Mouse (Mus musculus) midbrain, embryonic 14.5 days (tissue): ENCODE results near the gene Iars. TPM values are rescaled to one million over a fixed set of nuclear protein-coding genes. Genes with fewer than 3 reads are reported as not detected.

ENCODE experiments used
- ATAC-seq: fragments of 200-750 bp; cut with Nextera tagmentation; 2 replicates; pipeline ENCODE4 v1.8.0; 2017; ENCODE audit warnings: moderate number of reproducible peaks, moderate library complexity; ENCODE audit not compliant: low FRiP score, low TSS enrichment
- DNase-seq: peaks from one replicate; pipeline ENCODE4 v3.0.0-alpha.2; 2015
- H3K27ac ChIP-seq: fragments of 300-500 bp; sonication (generic); replicated peaks from 2 replicates; pipeline ENCODE4 v1.5.1; 2014; ENCODE audit warnings: mild to moderate bottlenecking, low read depth, low read length, moderate library complexity
- H3K27me3 ChIP-seq: fragments of 300-500 bp; sonication (generic); 2 replicates; pipeline ENCODE4 v1.6.1; 2014; ENCODE audit warnings: low read length, control low read depth, mixed read lengths; ENCODE audit not compliant: control insufficient read depth, insufficient read depth
- H3K36me3 ChIP-seq: fragments of 300-500 bp; sonication (generic); 2 replicates; pipeline ENCODE4 v1.6.1; 2014; ENCODE audit warnings: low read length, control low read depth; ENCODE audit not compliant: control insufficient read depth, insufficient read depth
- H3K4me1 ChIP-seq: fragments of 300-500 bp; sonication (generic); 2 replicates; pipeline ENCODE4 v1.6.1; 2014; ENCODE audit warnings: mild to moderate bottlenecking, antibody characterized with exemption, low read length, control low read depth; ENCODE audit not compliant: control insufficient read depth, insufficient read depth
- H3K4me2 ChIP-seq: fragments of 300-500 bp; sonication (generic); 2 replicates; pipeline ENCODE4 v1.6.1; 2014; ENCODE audit warnings: mild to moderate bottlenecking, low read length, moderate library complexity
- H3K4me3 ChIP-seq: fragments of 300-500 bp; sonication (generic); replicated peaks from 2 replicates; pipeline ENCODE4 v1.5.1; 2014; ENCODE audit warnings: low read depth, low read length
- H3K9ac ChIP-seq: fragments of 300-500 bp; sonication (generic); replicated peaks from 2 replicates; pipeline ENCODE4 v1.6.1; 2014; ENCODE audit warnings: mild to moderate bottlenecking, low read length, moderate library complexity
- H3K9me3 ChIP-seq: fragments of 300-500 bp; sonication (generic); 2 replicates; pipeline ENCODE4 v1.6.1; 2016; ENCODE audit warnings: low read length, control low read depth, mixed read lengths; ENCODE audit not compliant: control insufficient read depth
- WGBS: fragments of 180-500 bp; shearing (Covaris S2); extraction: QIAGEN DNeasy Blood & Tissue Kit; methylation state at CpG from one replicate; pipeline ENCODE4 v1.1.7; 2014; 5-methylcytosine and 5-hydroxymethylcytosine counted together
- polyA plus RNA-seq: library from polyadenylated mRNA; unstranded; fragments of >200 nt; fragmentation: Nextera tagmentation; extraction: Ambion mirVana; gene quantifications from 2 replicates; pipeline ENCODE4 v1.2.1, GENCODE M21; 2014

Gene Iars
- 35.9 and 53.4 TPM in 2 replicates for polyA plus RNA-seq

DNA sequence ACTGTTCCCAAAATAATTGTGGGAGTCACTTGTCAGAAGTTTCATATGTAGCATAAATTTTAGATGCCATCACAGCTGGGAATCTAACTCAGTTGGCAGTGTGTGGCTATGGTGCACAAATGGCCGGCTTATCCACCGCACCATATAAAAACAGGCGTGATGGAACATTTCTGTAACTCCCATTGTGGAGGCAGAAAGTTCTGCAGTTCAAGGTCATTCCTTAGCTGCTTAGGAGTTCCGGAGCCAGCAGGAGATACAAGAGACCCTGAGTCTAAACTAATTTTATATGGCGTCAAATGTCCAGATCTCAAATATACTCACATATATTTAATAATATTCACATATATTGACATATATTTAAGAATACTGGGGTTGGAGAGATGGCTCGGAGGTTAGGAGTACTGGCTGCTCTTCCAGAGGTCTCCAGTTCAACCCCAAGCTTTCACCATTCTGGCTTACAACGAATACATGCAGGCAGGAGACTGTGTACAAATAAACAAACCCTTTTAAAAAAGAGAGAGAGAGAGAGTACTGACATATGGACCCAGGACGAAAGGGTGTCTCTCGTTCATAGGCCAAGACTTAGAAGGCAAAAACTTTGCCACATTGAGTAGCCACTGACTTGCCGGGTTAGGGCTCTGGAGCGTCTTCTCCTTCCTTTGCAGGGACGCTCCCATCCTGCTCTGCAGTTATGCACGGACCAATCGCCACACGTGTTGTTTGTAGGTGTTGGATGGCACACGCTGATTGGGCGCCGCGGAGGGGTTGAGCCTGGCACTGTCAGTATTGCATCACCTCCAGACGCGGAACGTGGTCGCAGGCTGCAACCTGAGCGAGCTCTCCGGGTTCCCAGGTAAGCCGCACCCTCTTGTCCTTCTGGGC, at the start of gene Iars:
Gene Iars (plus strand): TSS at position 750 of the 882 bp plus-strand sequence.
- H3K4me1 ChIP-seq: peaks cover 14% of the 10 kb centered on the region
- peak within 1 kb of the TSS; percentile 94 for H3K4me2 ChIP-seq
- H3K9ac ChIP-seq: peak within 1 kb of the TSS; percentile 84
- peaks cover 24% of the 10 kb centered on the region for H3K36me3 ChIP-seq
- DNase-seq: peak; percentile 99
- peak within 1 kb of the TSS; percentile 66 for H3K27ac ChIP-seq
- 7% methylated on average over 26 of the region's 26 CpGs for WGBS
- peak; percentile 100 for ATAC-seq
- no peaks in the 10 kb centered on the region for H3K9me3 ChIP-seq
- peak within 1 kb of the TSS; percentile 89 for H3K4me3 ChIP-seq
- no peaks in the 10 kb centered on the region for H3K27me3 ChIP-seq

DNA sequence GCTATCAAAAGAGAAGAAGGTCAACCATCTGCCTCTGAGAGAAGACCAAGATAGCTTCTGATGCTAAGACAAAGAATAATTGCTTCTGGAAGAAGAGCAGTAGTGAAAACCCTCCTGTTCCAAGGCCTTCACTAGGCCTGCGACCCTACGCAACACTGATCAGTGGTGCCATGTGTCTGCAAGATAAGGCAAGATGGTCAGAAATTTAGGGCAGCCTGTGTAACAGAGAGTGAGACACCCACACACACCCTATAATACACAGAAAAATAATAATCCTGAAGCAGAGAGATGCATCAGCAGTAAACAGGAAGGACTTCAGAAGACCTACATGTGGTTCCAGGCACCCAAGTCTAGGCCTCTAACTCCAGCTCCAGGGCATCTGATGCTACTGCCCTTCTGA, 41.9 kb upstream of the Iars start:
- no peak overlapping the region for H3K4me3 ChIP-seq
- H3K27me3 ChIP-seq: no peaks in the 10 kb centered on the region
- no peaks in the 10 kb centered on the region for H3K4me1 ChIP-seq
- 99% methylated on average over 2 of the region's 2 CpGs for WGBS
- no peak overlapping the region for H3K4me2 ChIP-seq
- DNase-seq: no peak
- no peak overlapping the region for H3K27ac ChIP-seq
- no peak overlapping the region for H3K9ac ChIP-seq
- no peaks in the 10 kb centered on the region for H3K36me3 ChIP-seq
- H3K9me3 ChIP-seq: no peaks in the 10 kb centered on the region
- ATAC-seq: no peak

GRCm38 (mm10) chr13:49642650-49643049, 39.2 kb upstream of the Iars start:
- DNase-seq (no peak), ATAC-seq (no peak)
- 83% methylated on average over 6 of the region's 6 CpGs for WGBS
- Histone ChIP-seq H3K9me3 (no peaks in the 10 kb centered on the region), H3K4me2 (no peak overlapping the region), H3K4me3 (no peak overlapping the region), H3K9ac (no peak overlapping the region), H3K27ac (no peak overlapping the region), H3K36me3 (no peaks in the 10 kb centered on the region), H3K4me1 (no peaks in the 10 kb centered on the region), H3K27me3 (no peaks in the 10 kb centered on the region)

DNA sequence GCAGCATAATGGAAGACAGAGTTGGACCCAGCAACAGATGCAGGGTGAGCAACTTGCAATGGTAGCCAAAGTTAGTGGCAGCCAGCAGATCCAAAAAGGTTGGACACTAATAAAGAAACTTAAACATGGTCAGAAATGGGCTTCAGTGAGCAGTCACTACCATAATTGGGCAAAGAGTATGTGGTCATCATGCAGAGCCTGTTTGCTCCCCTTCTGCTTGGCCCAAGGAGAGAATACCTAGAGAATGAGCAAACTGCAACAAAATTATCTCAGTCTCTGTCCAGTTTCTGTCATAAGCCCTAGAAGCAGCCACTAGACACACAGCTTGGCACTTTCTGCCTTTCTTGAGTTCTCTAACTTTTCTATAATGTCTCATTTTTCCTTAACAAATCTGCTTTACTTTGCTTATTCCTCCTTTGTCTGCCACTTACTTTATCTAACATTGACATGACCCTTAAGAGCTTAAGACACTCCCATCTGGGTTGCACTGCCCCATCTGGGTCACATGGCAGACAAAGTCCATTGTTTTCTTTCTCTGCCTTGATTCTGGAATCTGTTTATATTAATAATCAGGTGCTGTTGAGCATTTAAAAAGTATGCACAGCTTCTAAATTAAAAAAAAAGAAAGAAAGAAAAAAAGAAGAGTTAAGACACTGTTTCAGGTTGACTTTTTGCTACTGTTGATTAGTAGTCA, 38.1 kb upstream of the Iars start:
- no peaks in the 10 kb centered on the region for H3K36me3 ChIP-seq
- DNase-seq (no peak), ATAC-seq (no peak)
- H3K4me1 ChIP-seq: no peaks in the 10 kb centered on the region
- H3K9me3 ChIP-seq: no peaks in the 10 kb centered on the region
- H3K4me3 ChIP-seq: no peak overlapping the region
- H3K27ac ChIP-seq: no peak overlapping the region
- no peaks in the 10 kb centered on the region for H3K27me3 ChIP-seq
- no peak overlapping the region for H3K4me2 ChIP-seq
- H3K9ac ChIP-seq: no peak overlapping the region

GRCm38 (mm10) chr13:49644731-49645529, 37.0 kb upstream of the Iars start:
- no peak overlapping the region for H3K4me3 ChIP-seq
- no peak overlapping the region for H3K4me2 ChIP-seq
- H3K36me3 ChIP-seq: no peaks in the 10 kb centered on the region
- no peak for ATAC-seq
- 80% methylated on average over 2 of the region's 2 CpGs for WGBS
- no peaks in the 10 kb centered on the region for H3K27me3 ChIP-seq
- H3K9me3 ChIP-seq: no peaks in the 10 kb centered on the region
- no peak overlapping the region for H3K27ac ChIP-seq
- DNase-seq: peak; percentile 73
- no peaks in the 10 kb centered on the region for H3K4me1 ChIP-seq
- H3K9ac ChIP-seq: no peak overlapping the region

GRCm38 (mm10) chr13:49646019-49646418, 35.9 kb upstream of the Iars start:
- Histone ChIP-seq H3K9ac (no peak overlapping the region), H3K27ac (no peak overlapping the region), H3K4me1 (no peaks in the 10 kb centered on the region), H3K27me3 (no peaks in the 10 kb centered on the region), H3K4me3 (no peak overlapping the region), H3K9me3 (no peaks in the 10 kb centered on the region), H3K4me2 (no peak overlapping the region), H3K36me3 (no peaks in the 10 kb centered on the region)
- DNase-seq (no peak), ATAC-seq (no peak)
- WGBS: 91% methylated on average over 1 of the region's 1 CpGs

GRCm38 (mm10) chr13:49651136-49651535, 30.8 kb upstream of the Iars start:
- no peak overlapping the region for H3K9ac ChIP-seq
- H3K36me3 ChIP-seq: peaks cover 3% of the 10 kb centered on the region
- no peak for ATAC-seq
- H3K4me2 ChIP-seq: no peak overlapping the region
- no peak overlapping the region for H3K27ac ChIP-seq
- H3K4me1 ChIP-seq: peaks cover 12% of the 10 kb centered on the region; the same call in 1 of the 2 replicates
- H3K4me3 ChIP-seq: no peak overlapping the region
- no peaks in the 10 kb centered on the region for H3K27me3 ChIP-seq
- 47% methylated on average over 2 of the region's 2 CpGs for WGBS
- DNase-seq: no peak
- no peaks in the 10 kb centered on the region for H3K9me3 ChIP-seq

- ATAC-seq: no peak
- 0 out of 2 replicates have a peak overlapping the region, but pooled peaks have one; percentile 24 for H3K9ac ChIP-seq
- no peaks in the 10 kb centered on the region for H3K27me3 ChIP-seq
- no peak overlapping the region for H3K27ac ChIP-seq
- peaks cover 8% of the 10 kb centered on the region for H3K36me3 ChIP-seq
- peak overlapping the region; percentile 77 for H3K4me2 ChIP-seq
- peaks cover 12% of the 10 kb centered on the region; the same call in 1 of the 2 replicates for H3K4me1 ChIP-seq
- H3K9me3 ChIP-seq: no peaks in the 10 kb centered on the region
- peak overlapping the region; percentile 56 for H3K4me3 ChIP-seq
- 5% methylated on average over 4 of the region's 4 CpGs for WGBS
- DNase-seq: no peak
Measured at GRCm38 (mm10) chr13:49651781-49652351, 30.0 kb upstream of the Iars start.
